Mouse (Mus musculus) lung, embryonic 14.5 days (tissue): Measurements from ENCODE around the gene Setdb2. TPM values are rescaled to one million over a fixed set of nuclear protein-coding genes. Genes with fewer than 3 reads are reported as not detected.
A peak's percentile ranks its signal among the peaks of the same experiment; 100 is the strongest.

ENCODE experiments used
- ATAC-seq: fragments of 200-750 bp; cut with Nextera tagmentation; 2 replicates; pipeline ENCODE4 v1.8.0; 2017; ENCODE audit warnings: mild to moderate bottlenecking, moderate TSS enrichment, moderate library complexity; ENCODE audit not compliant: insufficient read depth
- DNase-seq: peaks from one replicate; pipeline ENCODE4 v3.0.0-alpha.2; 2015
- H3K27ac ChIP-seq: fragments of 300-500 bp; sonication (generic); 2 replicates; pipeline ENCODE4 v1.5.1; 2014; ENCODE audit warnings: low read depth, mild to moderate bottlenecking, moderate library complexity
- H3K27me3 ChIP-seq: fragments of 300-500 bp; sonication (generic); 2 replicates; pipeline ENCODE4 v1.6.1; 2014; ENCODE audit warnings: low read length, control low read depth; ENCODE audit not compliant: insufficient read depth
- H3K36me3 ChIP-seq: fragments of 300-500 bp; sonication (generic); 2 replicates; pipeline ENCODE4 v1.6.1; 2014; ENCODE audit warnings: control low read depth; ENCODE audit not compliant: insufficient read depth
- H3K4me1 ChIP-seq: fragments of 300-500 bp; sonication (generic); 2 replicates; pipeline ENCODE4 v1.6.1; 2014; ENCODE audit warnings: antibody characterized with exemption, control low read depth; ENCODE audit not compliant: insufficient read depth
- H3K4me2 ChIP-seq: fragments of 300-500 bp; sonication (generic); 2 replicates; pipeline ENCODE4 v1.6.1; 2014; ENCODE audit warnings: mild to moderate bottlenecking
- H3K4me3 ChIP-seq: fragments of 300-500 bp; sonication (generic); 2 replicates; pipeline ENCODE4 v1.5.1; 2014; ENCODE audit warnings: low read depth, low read length
- H3K9ac ChIP-seq: fragments of 300-500 bp; sonication (generic); 2 replicates; pipeline ENCODE4 v1.6.1; 2014
- H3K9me3 ChIP-seq: fragments of 300-500 bp; sonication (generic); 2 replicates; pipeline ENCODE4 v1.6.1; 2016; ENCODE audit warnings: low read depth, low read length, control low read depth
- CTCF ChIP-seq: IDR thresholded peaks from 2 replicates; pipeline ENCODE4 v1.5.1; 2016; ENCODE audit warnings: antibody characterized with exemption, low read depth
- WGBS: fragments of 180-500 bp; shearing (Covaris S2); extraction: QIAGEN DNeasy Blood & Tissue Kit; methylation state at CpG from one replicate; pipeline ENCODE4 v1.1.7; 2014; 5-methylcytosine and 5-hydroxymethylcytosine counted together
- polyA plus RNA-seq: library from polyadenylated mRNA; unstranded; fragments of >200 nt; fragmentation: Nextera tagmentation; extraction: Ambion mirVana; gene quantifications from 2 replicates; pipeline ENCODE4 v1.2.1, GENCODE M21; 2014

The Setdb2 gene
- polyA plus RNA-seq, 1 experiment from 2014 or later, result 14.9 TPM

GRCm38 (mm10) chr14:59445421-59445820 lies 4.7 kb upstream of the Setdb2 start:
- ATAC-seq (no peak), DNase-seq (no peak)
- Histone ChIP-seq H3K4me3 (no peak overlapping the region), H3K27me3 (no peaks in the 10 kb centered on the region), H3K36me3 (no peaks in the 10 kb centered on the region), H3K27ac (no peak overlapping the region), H3K4me1 (no peaks in the 10 kb centered on the region), H3K4me2 (no peak overlapping the region), H3K9me3 (peaks cover 5% of the 10 kb centered on the region; the same call in 1 of the 2 replicates), H3K9ac (no peak overlapping the region)
- WGBS, result 82% methylated on average over 1 of the region's 1 CpGs
- no peak for TF ChIP-seq CTCF

GRCm38 (mm10) chr14:59441472-59441805 lies 755 bp upstream of the Setdb2 start:
- H3K36me3 ChIP-seq, result no peaks in the 10 kb centered on the region
- peak overlapping the region; percentile 75 for H3K27ac ChIP-seq
- WGBS, result 9% methylated on average over 6 of the region's 6 CpGs
- DNase-seq (no peak), ATAC-seq (no peak)
- peak overlapping the region; percentile 88 for H3K9ac ChIP-seq
- H3K27me3 ChIP-seq, result no peaks in the 10 kb centered on the region
- H3K4me1 ChIP-seq, result no peaks in the 10 kb centered on the region
- no peak for TF ChIP-seq CTCF
- no peaks in the 10 kb centered on the region for H3K9me3 ChIP-seq
- H3K4me2 ChIP-seq, result peak overlapping the region; percentile 83
- H3K4me3 ChIP-seq, result peak overlapping the region; percentile 82

- Histone ChIP-seq H3K9ac (peak overlapping the region; percentile 88), H3K9me3 (no peaks in the 10 kb centered on the region), H3K4me1 (no peaks in the 10 kb centered on the region), H3K4me2 (peak overlapping the region; percentile 83), H3K36me3 (no peaks in the 10 kb centered on the region), H3K4me3 (peak overlapping the region; percentile 82), H3K27me3 (no peaks in the 10 kb centered on the region), H3K27ac (peak overlapping the region; percentile 75; the same call in 1 of the 2 replicates)
- ATAC-seq (no peak), DNase-seq (peak; percentile 39)
- TF ChIP-seq CTCF, result no peak
- 12% methylated on average over 7 of the region's 7 CpGs for WGBS
These were observed 645 bp downstream of the Setdb2 start for GRCm38 (mm10) chr14:59440039-59440438.

- Histone ChIP-seq H3K27me3 (no peaks in the 10 kb centered on the region), H3K4me2 (no peak overlapping the region), H3K9ac (no peak overlapping the region), H3K36me3 (no peaks in the 10 kb centered on the region), H3K4me1 (no peaks in the 10 kb centered on the region), H3K4me3 (no peak overlapping the region), H3K27ac (no peak overlapping the region), H3K9me3 (no peaks in the 10 kb centered on the region)
- TF ChIP-seq CTCF, result no peak
- DNase-seq (no peak), ATAC-seq (no peak)
- WGBS, result 82% methylated on average over 2 of the region's 2 CpGs
These were observed 2.2 kb downstream of the Setdb2 start for GRCm38 (mm10) chr14:59438505-59438904.

GRCm38 (mm10) chr14:59437398-59437797 lies 3.3 kb downstream of the Setdb2 start:
- Histone ChIP-seq H3K9ac (no peak overlapping the region), H3K4me1 (no peaks in the 10 kb centered on the region), H3K4me2 (no peak overlapping the region), H3K27me3 (no peaks in the 10 kb centered on the region), H3K9me3 (no peaks in the 10 kb centered on the region), H3K27ac (no peak overlapping the region), H3K4me3 (no peak overlapping the region), H3K36me3 (no peaks in the 10 kb centered on the region)
- DNase-seq (no peak), ATAC-seq (no peak)
- WGBS, result 90% methylated on average over 3 of the region's 3 CpGs
- no peak for TF ChIP-seq CTCF

- no peak for TF ChIP-seq CTCF
These were observed 5.5 kb downstream of the Setdb2 start for GRCm38 (mm10) chr14:59435206-59435605.

GRCm38 (mm10) chr14:59433902-59434301 lies 6.8 kb downstream of the Setdb2 start:
- WGBS, result 58% methylated on average over 2 of the region's 2 CpGs

More at GRCm38 (mm10) chr14:59435206-59435605, 5.5 kb downstream of the Setdb2 start:
- H3K4me2 ChIP-seq, result no peak overlapping the region
- DNase-seq (no peak), ATAC-seq (no peak)
- no peaks in the 10 kb centered on the region for H3K4me1 ChIP-seq
- H3K27me3 ChIP-seq, result no peaks in the 10 kb centered on the region
- H3K9ac ChIP-seq, result no peak overlapping the region
- no peak overlapping the region for H3K27ac ChIP-seq
- no peaks in the 10 kb centered on the region for H3K36me3 ChIP-seq
- no peaks in the 10 kb centered on the region for H3K9me3 ChIP-seq
- H3K4me3 ChIP-seq, result no peak overlapping the region

GRCm38 (mm10) chr14:59430556-59430955 lies 10.1 kb downstream of the Setdb2 start:
- TF ChIP-seq CTCF, result no peak
- Histone ChIP-seq H3K4me2 (no peak overlapping the region), H3K9me3 (no peaks in the 10 kb centered on the region), H3K27ac (no peak overlapping the region), H3K36me3 (no peaks in the 10 kb centered on the region), H3K27me3 (no peaks in the 10 kb centered on the region), H3K4me1 (no peaks in the 10 kb centered on the region), H3K9ac (no peak overlapping the region), H3K4me3 (no peak overlapping the region)
- WGBS, result 67% methylated on average over 1 of the region's 1 CpGs
- ATAC-seq (no peak), DNase-seq (no peak)

More at GRCm38 (mm10) chr14:59433902-59434301, 6.8 kb downstream of the Setdb2 start:
- no peak overlapping the region for H3K9ac ChIP-seq
- no peak for DNase-seq
- no peak for TF ChIP-seq CTCF
- H3K4me3 ChIP-seq, result no peak overlapping the region
- H3K27ac ChIP-seq, result no peak overlapping the region
- no peaks in the 10 kb centered on the region for H3K9me3 ChIP-seq
- H3K4me1 ChIP-seq, result no peaks in the 10 kb centered on the region
- H3K36me3 ChIP-seq, result no peaks in the 10 kb centered on the region
- no peak for ATAC-seq
- H3K4me2 ChIP-seq, result no peak overlapping the region
- no peaks in the 10 kb centered on the region for H3K27me3 ChIP-seq
